Mouse (Mus musculus) CH12.LX (cell line): ENCODE measurements at regions not wholly inside any gene's neighbourhood (a gene's known extent, or its start where the extent isn't known, plus 50 kb on each side); places are given as distances from the start of the nearest gene placed in this dataset.

Source experiments
- DNase-seq: peaks from one replicate; pipeline ENCODE4 v3.0.0-alpha.2; 2013; ENCODE audit errors: extremely low read depth
- H3K27ac ChIP-seq: 2 replicates; pipeline ENCODE4 v1.5.1; 2012; ENCODE audit warnings: low read depth, mild to moderate bottlenecking, control low read depth, moderate library complexity; ENCODE audit not compliant: insufficient read depth
- H3K27me3 ChIP-seq: replicated peaks from 2 replicates; pipeline ENCODE3; 2012; ENCODE audit warnings: inconsistent platforms
- H3K36me3 ChIP-seq, 2 experiments: replicated peaks in 1 of 2; 2 replicates each; pipeline versions ENCODE3 to v1.6.1; 2012; ENCODE audit warnings: inconsistent platforms in 1 of 2, low read length in 1 of 2, mild to moderate bottlenecking in 1 of 2, mixed read lengths in 1 of 2, moderate library complexity in 1 of 2; ENCODE audit not compliant: control insufficient read depth in 1 of 2, insufficient read depth in 1 of 2
- H3K4me1 ChIP-seq, 2 experiments: 2 replicates each; pipeline ENCODE4 v1.6.1; 2012; ENCODE audit warnings: inconsistent platforms in 1 of 2, moderate library complexity in 1 of 2; ENCODE audit not compliant: insufficient read depth in 2 of 2, control insufficient read depth in 1 of 2
- H3K4me2 ChIP-seq: 2 replicates; pipeline ENCODE4 v1.6.1; 2012; ENCODE audit warnings: low read depth, mild to moderate bottlenecking, control low read depth; ENCODE audit not compliant: poor library complexity, insufficient read depth, severe bottlenecking
- H3K4me3 ChIP-seq, 3 experiments: fragments of 150-350 bp in 1 of 3; sonication (generic) in 1 of 3; replicated peaks in 1 of 3; 2 replicates each; pipeline versions ENCODE3 to v1.5.1; 2011 to 2012; ENCODE audit warnings: low read depth in 2 of 3, low read length in 2 of 3, mild to moderate bottlenecking in 2 of 3, moderate library complexity in 2 of 3, control low read depth in 1 of 3, improper control_type of control experiment in 1 of 3, inconsistent platforms in 1 of 3, mixed read lengths in 1 of 3; ENCODE audit not compliant: poor library complexity in 1 of 3
- H3K79me2 ChIP-seq: replicated peaks from 2 replicates; pipeline ENCODE4 v1.6.1; 2012; ENCODE audit warnings: mild to moderate bottlenecking, moderate library complexity; ENCODE audit not compliant: control insufficient read depth, poor library complexity, insufficient read depth, severe bottlenecking; ENCODE audit errors: extremely low read depth
- H3K9ac ChIP-seq: 2 replicates; pipeline ENCODE4 v1.6.1; 2012; ENCODE audit warnings: low read depth, mild to moderate bottlenecking, control low read depth, moderate library complexity; ENCODE audit not compliant: insufficient read depth
- H3K9me3 ChIP-seq: replicated peaks from 2 replicates; pipeline ENCODE3; 2012; ENCODE audit warnings: low read length, inconsistent platforms, mixed read lengths
- BHLHE40 ChIP-seq: IDR thresholded peaks from 2 replicates; pipeline ENCODE4 v1.6.1; 2011; ENCODE audit warnings: mild to moderate bottlenecking, low read depth, low read length, improper control_type of control experiment
- CHD1 ChIP-seq: IDR thresholded peaks from 2 replicates; pipeline ENCODE4 v1.6.1; 2012; ENCODE audit warnings: low read depth, low read length, improper control_type of control experiment, inconsistent platforms
- EP300 ChIP-seq: IDR thresholded peaks from 2 replicates; pipeline ENCODE4 v1.6.1; 2011; ENCODE audit warnings: low read length, improper control_type of control experiment
- GABPA ChIP-seq: IDR thresholded peaks from 2 replicates; pipeline ENCODE4 v1.6.1; 2012; ENCODE audit warnings: low read depth, low read length, improper control_type of control experiment, inconsistent platforms; ENCODE audit not compliant: insufficient replicate concordance
- HCFC1 ChIP-seq: IDR thresholded peaks from 2 replicates; pipeline ENCODE4 v1.6.1; 2012; ENCODE audit warnings: low read depth, mild to moderate bottlenecking, inconsistent platforms, low read length, improper control_type of control experiment
- JUND ChIP-seq: conservative IDR thresholded peaks from 2 replicates; pipeline ENCODE4 v1.6.1; 2011; ENCODE audit warnings: low read depth, low read length, improper control_type of control experiment
- MAFK ChIP-seq: IDR thresholded peaks from 2 replicates; pipeline ENCODE4 v1.6.1; 2011; ENCODE audit warnings: low read length, improper control_type of control experiment; ENCODE audit not compliant: insufficient replicate concordance
- MAX ChIP-seq: IDR thresholded peaks from 2 replicates; pipeline ENCODE4 v1.6.1; 2011; ENCODE audit warnings: low read length, improper control_type of control experiment
- NELFE ChIP-seq: IDR thresholded peaks from 2 replicates; pipeline ENCODE4 v1.6.1; 2011; ENCODE audit warnings: low read depth, low read length, improper control_type of control experiment
- POLR2A ChIP-seq: IDR thresholded peaks from 2 replicates; pipeline ENCODE4 v1.6.1; 2011; ENCODE audit warnings: low read depth, mild to moderate bottlenecking, improper control_type of control experiment, low read length
- RAD21 ChIP-seq: IDR thresholded peaks from 2 replicates; pipeline ENCODE4 v1.6.1; 2011; ENCODE audit warnings: low read depth, mild to moderate bottlenecking, low read length, improper control_type of control experiment, moderate library complexity
- RCOR1 ChIP-seq: conservative IDR thresholded peaks from 2 replicates; pipeline ENCODE4 v1.6.1; 2012; ENCODE audit warnings: low read depth, mild to moderate bottlenecking, inconsistent platforms, low read length, improper control_type of control experiment
- SIN3A ChIP-seq: IDR thresholded peaks from 2 replicates; pipeline ENCODE4 v1.6.1; 2012; ENCODE audit warnings: low read length, improper control_type of control experiment, inconsistent platforms
- TBP ChIP-seq: conservative IDR thresholded peaks from 2 replicates; pipeline ENCODE4 v1.6.1; 2011; ENCODE audit warnings: low read depth, low read length, improper control_type of control experiment
- UBTF ChIP-seq: IDR thresholded peaks from 2 replicates; pipeline ENCODE4 v1.6.1; 2012; ENCODE audit warnings: low read depth, mild to moderate bottlenecking, inconsistent platforms, low read length, improper control_type of control experiment, moderate library complexity
- USF1 ChIP-seq: IDR thresholded peaks from 2 replicates; pipeline ENCODE4 v1.6.1; 2014; ENCODE audit warnings: low read depth, mild to moderate bottlenecking, inconsistent platforms, low read length, improper control_type of control experiment
- USF2 ChIP-seq: conservative IDR thresholded peaks from 2 replicates; pipeline ENCODE4 v1.6.1; 2011; ENCODE audit warnings: low read depth, low read length, improper control_type of control experiment
- ZC3H11A ChIP-seq: IDR thresholded peaks from 2 replicates; pipeline ENCODE4 v1.6.1; 2012; ENCODE audit warnings: low read depth, mild to moderate bottlenecking, inconsistent platforms, low read length, improper control_type of control experiment
- ZKSCAN1 ChIP-seq: IDR thresholded peaks from 2 replicates; pipeline ENCODE4 v1.6.1; 2012; ENCODE audit warnings: low read depth, inconsistent platforms, low read length, improper control_type of control experiment, borderline replicate concordance
- ZMIZ1 ChIP-seq: IDR thresholded peaks from 2 replicates; pipeline ENCODE4 v1.6.1; 2012; ENCODE audit warnings: low read depth, mild to moderate bottlenecking, inconsistent platforms, low read length, improper control_type of control experiment
- dilution Hi-C: fragments of 300-500 bp; cut with MboI; formaldehyde crosslinking; loops from 2 replicates; pipeline ENCODE4 v1.14.3; 2020; ENCODE audit warnings: low sequenced_read_pairs; ENCODE audit not compliant: extremely low pct_unique_long_range_greater_than_20kb, extremely low pct_ligation_motif_present
- in situ Hi-C: fragments of 300-500 bp; cut with MboI; formaldehyde crosslinking; loops from 3 replicates; pipeline ENCODE4 v1.14.3; 2019; ENCODE audit warnings: low sequenced_read_pairs, low pct_ligation_motif_present, low pct_unique_long_range_greater_than_20kb, mixed read lengths

- Histone ChIP-seq H3K4me2 (no peak overlapping the region), H3K9ac (no peak overlapping the region), H3K27ac (no peak overlapping the region), H3K4me1 (no peaks in the 10 kb centered on the region), H3K4me3 (no peak overlapping the region), H3K79me2 (no peaks in the 10 kb centered on the region), H3K36me3 (no peaks in the 10 kb centered on the region), H3K9me3 (peaks cover 25% of the 10 kb centered on the region), H3K27me3 (no peaks in the 10 kb centered on the region)
- in situ Hi-C loops (no loop called here), dilution Hi-C loops (no loop called here)
- no peak for TF ChIP-seq EP300
- TF ChIP-seq RCOR1, result no peak
- TF ChIP-seq CHD1, result no peak
- no peak for TF ChIP-seq UBTF
- no peak for TF ChIP-seq HCFC1
- no peak for TF ChIP-seq RAD21
- no peak for TF ChIP-seq USF1
- TF ChIP-seq NELFE, result no peak
- no peak for TF ChIP-seq GABPA
- no peak for TF ChIP-seq ZKSCAN1
- no peak for TF ChIP-seq MAX
- no peak for TF ChIP-seq JUND
- TF ChIP-seq POLR2A, result no peak
- no peak for DNase-seq
Observed at GRCm38 (mm10) chr4:69395451-69395850, 441.3 kb upstream of the Brinp1 start.

GRCm38 (mm10) chr4:69383318-69383717 lies 429.1 kb upstream of the Brinp1 start:
- DNase-seq, result no peak
- Histone ChIP-seq H3K4me1 (no peaks in the 10 kb centered on the region), H3K36me3 (no peaks in the 10 kb centered on the region), H3K4me2 (no peak overlapping the region), H3K9me3 (peaks cover 25% of the 10 kb centered on the region), H3K27me3 (no peaks in the 10 kb centered on the region), H3K79me2 (no peaks in the 10 kb centered on the region), H3K4me3 (no peak overlapping the region), H3K27ac (no peak overlapping the region), H3K9ac (no peak overlapping the region)
- in situ Hi-C loops (no loop called here), dilution Hi-C loops (no loop called here)
- TF ChIP-seq ZC3H11A, result no peak

- Histone ChIP-seq H3K4me2 (no peak overlapping the region), H3K4me1 (no peaks in the 10 kb centered on the region), H3K9me3 (no peaks in the 10 kb centered on the region), H3K4me3 (no peak overlapping the region), H3K27ac (no peak overlapping the region), H3K79me2 (no peaks in the 10 kb centered on the region), H3K36me3 (no peaks in the 10 kb centered on the region), H3K9ac (no peak overlapping the region), H3K27me3 (no peaks in the 10 kb centered on the region)
- dilution Hi-C loops, result no loop called here
- no peak for TF ChIP-seq POLR2A
- TF ChIP-seq RAD21, result no peak
- TF ChIP-seq BHLHE40, result no peak
- TF ChIP-seq TBP, result no peak
- TF ChIP-seq SIN3A, result no peak
- TF ChIP-seq ZMIZ1, result no peak
- no peak for TF ChIP-seq USF2
- no peak for TF ChIP-seq MAFK
- in situ Hi-C loops, result no loop called here
- no peak for DNase-seq
Observed at GRCm38 (mm10) chr4:69346979-69347465, 392.8 kb upstream of the Brinp1 start.
